ENCODE assay signal across 7 mouse cellular contexts in the genomic region with DNA sequence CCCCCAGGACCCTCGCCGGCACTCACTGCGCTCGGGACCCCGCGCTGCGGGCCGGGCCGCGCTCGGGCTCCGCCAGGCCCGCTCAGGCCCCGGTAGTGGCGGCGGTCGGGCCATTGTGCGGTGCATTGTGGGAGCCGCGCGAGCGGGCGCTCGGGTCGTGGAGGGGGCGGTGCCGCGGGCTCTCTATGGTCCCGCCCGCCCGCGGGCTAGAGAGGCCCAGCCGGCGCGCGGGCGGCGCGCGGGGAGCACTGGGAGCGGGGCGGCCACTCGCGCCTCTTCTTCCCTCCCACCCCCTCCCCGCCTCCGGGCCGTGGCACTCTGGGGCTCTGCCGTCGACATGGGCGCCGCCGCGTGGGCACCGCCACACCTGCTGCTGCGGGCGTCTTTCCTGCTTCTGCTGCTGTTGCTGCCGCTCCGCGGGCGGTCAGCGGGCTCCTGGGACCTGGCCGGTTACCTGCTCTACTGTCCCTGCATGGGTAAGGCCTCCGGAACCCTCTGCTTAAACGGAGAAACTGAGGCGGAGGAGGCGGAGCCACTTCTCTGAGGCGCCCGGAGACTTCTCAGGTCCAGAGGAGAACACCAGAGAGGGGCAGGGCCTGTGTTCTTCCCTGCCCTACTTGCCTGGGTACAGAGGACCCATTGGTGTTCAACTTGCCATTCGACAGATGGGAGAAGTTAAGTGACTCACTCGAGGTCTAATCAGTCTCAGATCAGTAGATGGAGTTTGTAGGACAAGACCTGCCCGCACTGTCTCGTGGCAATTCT. TPM values are rescaled to one million over a fixed set of nuclear protein-coding genes. Genes with fewer than 3 reads are reported as not detected.
DNase-seq lines count a peak whose midpoint lies in the region; ATAC-seq and TF ChIP-seq lines count a peak whose summit lies in the region.

A gene (minus strand): TSS at position 177 of the 765 bp plus-strand sequence.
A gene (plus strand): TSS at position 284 of the 765 bp plus-strand sequence.

- peak within 1 kb of the TSS; percentile 97 for H3K4me3 ChIP-seq in embryonic facial prominence, embryonic 11.5 days (ENCODE audit: low read depth, low read length)
- H3K4me3 ChIP-seq in kidney, adult 2 months (ENCODE audit: insufficient read depth, low read depth, low read length) = peak within 1 kb of the TSS; percentile 98
- H3K4me3 ChIP-seq in limb, embryonic 12.5 days (replicated peaks) = peak within 1 kb of the TSS; percentile 98
- H3K4me3 ChIP-seq in midbrain, embryonic 15.5 days = peak within 1 kb of the TSS; percentile 81
- H3K4me3 ChIP-seq in spleen, adult 2 months (ENCODE audit: extremely low read depth, insufficient read depth, insufficient read length) = peak within 1 kb of the TSS; percentile 91

- under 1% methylated on average over 60 of the region's 72 CpGs for WGBS in embryonic facial prominence, embryonic 11.5 days
- under 1% methylated on average over 63 of the region's 72 CpGs for WGBS in kidney, adult 2 months
- WGBS in limb, embryonic 12.5 days = under 1% methylated on average over 62 of the region's 72 CpGs
- WGBS in midbrain, embryonic 15.5 days = under 1% methylated on average over 48 of the region's 72 CpGs
- WGBS in spleen, adult 2 months = under 1% methylated on average over 65 of the region's 72 CpGs

- peak; percentile 95 for DNase-seq in adrenal gland, postnatal 14 days
- peak; percentile 94 for DNase-seq in embryonic facial prominence, embryonic 11.5 days (ENCODE audit: low spot score)
- peak; percentile 92 to 94 for DNase-seq in heart, adult 18-20 months
- DNase-seq in kidney, adult 2 months = peak; percentile 94
- peak; percentile 71 to 89 for DNase-seq in spleen, adult 2 months (ENCODE audit: low read depth in 1 of 2, low spot score in 2 of 2)

- H3K4me1 ChIP-seq in embryonic facial prominence, embryonic 11.5 days (ENCODE audit: control insufficient read depth, insufficient read depth, low read length) = peaks cover 4% of the 10 kb centered on the region; the same call in 1 of the 2 replicates
- H3K4me1 ChIP-seq in kidney, adult 2 months (ENCODE audit: control insufficient read depth, insufficient read depth, low read length) = peaks cover 4% of the 10 kb centered on the region; the same call in 1 of the 2 replicates
- peaks cover 31% of the 10 kb centered on the region for H3K4me1 ChIP-seq in limb, embryonic 12.5 days (replicated peaks)
- peaks cover 50% of the 10 kb centered on the region for H3K4me1 ChIP-seq in midbrain, embryonic 15.5 days
- H3K4me1 ChIP-seq in spleen, adult 2 months (ENCODE audit: control insufficient read depth, insufficient read depth, insufficient read length) = peaks cover 4% of the 10 kb centered on the region

- ATAC-seq in embryonic facial prominence, embryonic 11.5 days (replicated peaks; ENCODE audit: insufficient number of reproducible peaks, low FRiP score, low TSS enrichment, low read depth) = peak; percentile 95
- ATAC-seq in limb, embryonic 12.5 days (ENCODE audit: insufficient number of reproducible peaks, insufficient read depth, low FRiP score, low TSS enrichment, low read depth) = peak; percentile 96
- peak; percentile 98 for ATAC-seq in midbrain, embryonic 15.5 days (replicated peaks)

- TF ChIP-seq POLR2A in kidney, adult 2 months (IDR thresholded peaks at IDR 0.05; ENCODE audit: low read depth, low read length) = no peak
- TF ChIP-seq POLR2A in spleen, adult 2 months (IDR thresholded peaks at IDR 0.05; ENCODE audit: low read depth, low read length) = no peak; the same call in none of the 2 replicates

- H3K36me3 ChIP-seq in embryonic facial prominence, embryonic 11.5 days (replicated peaks; ENCODE audit: control insufficient read depth, insufficient read depth, low read depth, low read length) = no peaks in the 10 kb centered on the region
- H3K36me3 ChIP-seq in kidney, adult 2 months (ENCODE audit: control insufficient read depth, insufficient read depth, low read length) = no peaks in the 10 kb centered on the region; the same call in 1 of the 2 replicates
- peaks cover 47% of the 10 kb centered on the region for H3K36me3 ChIP-seq in limb, embryonic 12.5 days
- H3K36me3 ChIP-seq in midbrain, embryonic 15.5 days (replicated peaks) = 0 out of 2 replicates have a peak, but pooled peaks cover 5% of the 10 kb centered on the region
- peaks cover 5% of the 10 kb centered on the region; the same call in 1 of the 2 replicates for H3K36me3 ChIP-seq in spleen, adult 2 months (ENCODE audit: control insufficient read depth, insufficient read depth, low read length)

- H3K4me2 ChIP-seq in embryonic facial prominence, embryonic 11.5 days (ENCODE audit: low read depth, low read length) = peak within 1 kb of the TSS; percentile 87
- peak within 1 kb of the TSS; percentile 94 for H3K4me2 ChIP-seq in limb, embryonic 12.5 days
- peak within 1 kb of the TSS; percentile 87 for H3K4me2 ChIP-seq in midbrain, embryonic 15.5 days

- peak within 1 kb of the TSS; percentile 97 for H3K9ac ChIP-seq in embryonic facial prominence, embryonic 11.5 days (replicated peaks; ENCODE audit: low read length)
- peak within 1 kb of the TSS; percentile 98 for H3K9ac ChIP-seq in limb, embryonic 12.5 days (replicated peaks)
- peak within 1 kb of the TSS; percentile 89 for H3K9ac ChIP-seq in midbrain, embryonic 15.5 days

- peak within 1 kb of the TSS; percentile 86 for H3K27ac ChIP-seq in embryonic facial prominence, embryonic 11.5 days (replicated peaks; ENCODE audit: low read depth, low read length)
- peak within 1 kb of the TSS; percentile 75 for H3K27ac ChIP-seq in kidney, adult 2 months (ENCODE audit: insufficient read depth, low read depth, low read length)
- peak within 1 kb of the TSS; percentile 94 for H3K27ac ChIP-seq in limb, embryonic 12.5 days
- H3K27ac ChIP-seq in midbrain, embryonic 15.5 days = peak within 1 kb of the TSS; percentile 81
- H3K27ac ChIP-seq in spleen, adult 2 months (ENCODE audit: insufficient read depth, low read length) = peak within 1 kb of the TSS; percentile 79

- no peaks in the 10 kb centered on the region for H3K9me3 ChIP-seq in embryonic facial prominence, embryonic 11.5 days (replicated peaks; ENCODE audit: control insufficient read depth, low read length)
- H3K9me3 ChIP-seq in limb, embryonic 12.5 days = no peaks in the 10 kb centered on the region
- H3K9me3 ChIP-seq in midbrain, embryonic 15.5 days = no peaks in the 10 kb centered on the region

- 0 out of 2 replicates have a peak, but pooled peaks have one; percentile 21 for TF ChIP-seq CTCF in kidney, adult 2 months (conservative IDR thresholded peaks at IDR 0.05; ENCODE audit: insufficient read depth, insufficient read length, low read depth, low read length)
- TF ChIP-seq CTCF in spleen, adult 2 months (IDR thresholded peaks at IDR 0.05; ENCODE audit: extremely low read depth, insufficient read depth, insufficient read length, insufficient replicate concordance) = peak; percentile 11; the same call in 1 of the 2 replicates

- no peaks in the 10 kb centered on the region for H3K27me3 ChIP-seq in embryonic facial prominence, embryonic 11.5 days (ENCODE audit: control insufficient read depth, insufficient read depth, low read length)
- no peaks in the 10 kb centered on the region for H3K27me3 ChIP-seq in kidney, adult 2 months (replicated peaks; ENCODE audit: control insufficient read depth, insufficient read depth, low read length)
- H3K27me3 ChIP-seq in limb, embryonic 12.5 days = no peaks in the 10 kb centered on the region
- no peaks in the 10 kb centered on the region for H3K27me3 ChIP-seq in midbrain, embryonic 15.5 days (replicated peaks)
- H3K27me3 ChIP-seq in spleen, adult 2 months (ENCODE audit: control insufficient read depth, insufficient read depth, low read length) = no peaks in the 10 kb centered on the region

RNA-seq across cellular contexts. Expression of the first gene that starts in this region (rescaled TPM):
- 9.3 and 10.6 TPM in 2 replicates for total RNA-seq in adrenal gland, postnatal 14 days (2021)
- 26.9 and 27.4 TPM in 2 replicates for polyA plus RNA-seq in embryonic facial prominence, embryonic 11.5 days (2014; fragmentation: Nextera tagmentation; extraction: Ambion mirVana)
- total RNA-seq in heart, adult 18-20 months (2021) = 1 to 10 TPM; 3.3 to 4.2 TPM
- 4.3 and 4.4 TPM in 2 replicates for polyA plus RNA-seq in kidney, adult 2 months (2012; rRNA removed)
- polyA plus RNA-seq in limb, embryonic 12.5 days (2016; fragmentation: Nextera tagmentation; extraction: Ambion mirVana) = 13.3 and 16.6 TPM in 2 replicates
- polyA plus RNA-seq in midbrain, embryonic 15.5 days (2015; fragmentation: Nextera tagmentation; extraction: Ambion mirVana) = 6.5 and 7.4 TPM in 2 replicates
- 10.7 and 11.3 TPM in 2 replicates for polyA plus RNA-seq in spleen, adult 2 months (2012; rRNA removed)

RNA-seq across cellular contexts. Expression of the second gene that starts in this region (rescaled TPM):
- total RNA-seq in adrenal gland, postnatal 14 days (2021) = 29.4 and 32.2 TPM in 2 replicates
- polyA plus RNA-seq in embryonic facial prominence, embryonic 11.5 days (2014; fragmentation: Nextera tagmentation; extraction: Ambion mirVana) = 7.5 and 8.0 TPM in 2 replicates
- total RNA-seq in heart, adult 18-20 months (2021) = 10 to 100 TPM; 13.6 to 13.9 TPM
- 17.5 and 19.9 TPM in 2 replicates for polyA plus RNA-seq in kidney, adult 2 months (2012; rRNA removed)
- 7.2 and 7.4 TPM in 2 replicates for polyA plus RNA-seq in limb, embryonic 12.5 days (2016; fragmentation: Nextera tagmentation; extraction: Ambion mirVana)
- 5.2 and 6.2 TPM in 2 replicates for polyA plus RNA-seq in midbrain, embryonic 15.5 days (2015; fragmentation: Nextera tagmentation; extraction: Ambion mirVana)
- polyA plus RNA-seq in spleen, adult 2 months (2012; rRNA removed) = 18.7 and 22.5 TPM in 2 replicates

Comparison
In these comparisons a context has a peak if more than half of its experiments do, and no peak if none do; other contexts are left out.
1. Peak in every context shown above with its lines: DNase-seq, ATAC-seq, H3K4me3 ChIP-seq and H3K27ac ChIP-seq.